Mouse (Mus musculus) frontal cortex, postnatal 14 days (tissue): ENCODE measurements around the gene Zdhhc23.

ENCODE experiments used
- DNase-seq, 2 experiments: peaks; one replicate each; pipeline ENCODE4 v3.0.0; 2022; ENCODE audit warnings: low spot score in 2 of 2

The Zdhhc23 gene

DNA sequence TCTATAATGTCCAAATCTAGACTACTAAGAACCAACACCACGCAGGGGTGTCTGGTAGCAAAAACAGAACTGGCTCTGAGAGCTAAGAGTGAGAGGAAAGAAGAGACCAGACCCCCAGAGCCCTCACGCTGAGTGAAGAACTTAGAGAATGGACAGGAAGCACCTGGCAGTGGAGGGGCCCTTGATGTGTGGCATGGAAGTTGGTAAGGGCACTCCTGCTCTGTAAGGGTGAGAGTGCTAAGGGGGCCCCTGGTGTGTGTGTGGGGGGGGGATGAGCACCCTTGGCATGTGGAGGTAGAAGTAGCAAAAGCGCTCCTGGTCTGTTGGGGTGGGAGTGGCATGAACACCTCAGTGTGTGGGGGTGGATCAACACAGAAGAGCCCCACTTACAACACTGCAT, 9.2 kb downstream of the Zdhhc23 start:
- no peak for DNase-seq

DNA sequence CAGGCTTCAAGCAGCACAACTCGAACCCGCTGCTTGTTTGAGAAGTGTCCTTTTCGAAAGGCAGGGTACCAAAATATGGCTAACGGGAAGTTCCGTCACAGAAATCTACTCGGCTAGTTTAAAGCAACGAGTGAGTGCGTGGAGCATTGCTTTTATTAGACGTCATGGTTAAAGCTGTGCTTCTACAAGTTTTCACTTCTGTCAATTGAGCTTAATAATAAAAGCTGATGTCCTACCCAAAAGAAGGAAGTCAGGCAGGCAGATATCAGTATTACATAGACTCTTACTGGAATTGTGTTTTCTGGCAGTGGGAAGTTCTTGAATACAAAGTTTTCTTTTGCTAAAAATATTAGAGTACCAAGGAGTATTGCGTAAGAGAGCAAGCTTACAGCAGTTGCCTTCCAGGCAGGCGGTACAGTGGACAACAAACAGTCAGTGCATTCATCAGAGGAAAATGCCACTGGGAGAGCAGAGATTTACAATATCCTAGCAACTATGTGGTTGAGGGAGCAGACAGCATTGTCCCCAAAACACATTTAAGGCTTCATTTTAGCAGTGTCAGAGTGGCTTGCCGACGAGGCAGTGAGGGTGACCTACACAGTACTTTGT, 13.7 kb downstream of the Zdhhc23 start:
- DNase-seq = no peak

DNA sequence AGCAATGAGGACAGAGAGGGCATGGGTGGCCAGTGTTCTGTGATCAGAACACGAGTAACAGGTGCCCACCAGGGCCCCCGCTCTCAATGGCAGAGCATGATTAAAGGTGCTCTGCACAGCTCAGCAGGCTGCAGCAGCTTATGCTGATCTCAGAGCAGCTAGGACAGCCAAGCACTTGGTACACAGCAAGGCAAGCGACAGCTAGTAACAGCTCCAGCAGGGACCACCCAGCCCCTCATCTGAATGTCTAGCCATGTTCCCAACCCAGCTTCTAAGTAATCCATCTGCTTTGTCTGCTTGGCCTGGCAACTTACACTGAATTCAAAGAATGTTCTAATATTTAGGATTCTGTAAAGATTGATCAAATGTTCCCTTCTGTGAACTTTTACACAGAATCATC, 15.8 kb downstream of the Zdhhc23 start:
- DNase-seq = no peak

DNA sequence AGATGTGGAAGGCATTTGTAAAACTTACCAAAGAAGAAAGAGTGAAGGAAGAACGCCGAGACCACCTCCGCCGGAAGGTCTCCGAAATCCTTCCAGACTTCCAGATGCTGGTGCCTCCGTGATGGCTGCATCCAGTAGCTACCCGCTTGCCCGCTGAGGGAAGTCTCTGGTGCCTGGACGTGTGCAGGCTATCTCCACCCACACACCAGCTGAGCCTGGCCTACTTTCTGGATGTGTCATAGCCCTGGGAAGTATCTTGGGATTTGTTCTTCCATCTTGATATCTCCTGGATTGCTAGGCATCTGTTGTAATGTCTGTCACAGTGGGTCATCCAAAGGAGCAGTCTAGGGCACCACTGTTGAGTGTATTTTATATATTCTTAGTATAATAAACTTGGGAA, 16.3 kb downstream of the Zdhhc23 start:
- DNase-seq = no peak

DNA sequence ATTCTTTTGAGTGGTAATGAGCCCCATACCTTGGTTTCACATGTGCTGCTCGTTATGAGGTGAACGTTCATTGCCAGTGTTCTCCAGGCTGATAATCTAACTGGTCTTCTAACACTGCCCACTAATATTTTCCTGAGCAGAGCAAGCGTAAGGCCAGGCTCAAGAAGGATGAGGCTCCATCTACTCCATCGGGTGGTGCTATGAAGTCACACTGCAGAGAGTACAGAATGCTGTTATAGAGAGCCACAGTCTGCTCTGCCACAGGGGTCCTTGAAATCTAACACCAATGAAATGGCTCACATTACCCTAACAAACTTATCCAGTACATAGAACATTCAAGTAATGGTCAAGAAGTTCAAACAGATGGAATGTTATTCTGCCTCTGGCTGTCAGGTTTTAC, 21.6 kb downstream of the Zdhhc23 start:
- no peak for DNase-seq

DNA sequence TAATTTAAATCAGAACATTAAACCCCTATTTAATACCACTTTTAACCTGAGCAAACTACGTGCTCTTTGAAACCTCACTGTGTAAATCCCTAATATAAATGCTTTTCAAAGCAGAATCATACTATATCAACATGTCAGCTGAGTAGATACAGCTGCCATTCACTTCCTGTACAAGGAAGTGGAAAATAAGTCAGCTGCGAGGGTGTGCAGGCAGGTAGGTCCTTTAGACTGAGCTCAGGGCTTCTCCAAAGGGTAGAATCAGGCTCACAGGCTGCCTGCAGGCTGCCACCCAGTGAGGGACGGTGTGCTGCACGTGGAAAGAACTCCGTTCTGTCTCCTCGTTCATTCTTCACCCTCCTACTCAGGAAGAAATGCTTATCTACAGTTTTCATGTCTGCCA, 24.7 kb downstream of the Zdhhc23 start:
- DNase-seq = no peak

DNA sequence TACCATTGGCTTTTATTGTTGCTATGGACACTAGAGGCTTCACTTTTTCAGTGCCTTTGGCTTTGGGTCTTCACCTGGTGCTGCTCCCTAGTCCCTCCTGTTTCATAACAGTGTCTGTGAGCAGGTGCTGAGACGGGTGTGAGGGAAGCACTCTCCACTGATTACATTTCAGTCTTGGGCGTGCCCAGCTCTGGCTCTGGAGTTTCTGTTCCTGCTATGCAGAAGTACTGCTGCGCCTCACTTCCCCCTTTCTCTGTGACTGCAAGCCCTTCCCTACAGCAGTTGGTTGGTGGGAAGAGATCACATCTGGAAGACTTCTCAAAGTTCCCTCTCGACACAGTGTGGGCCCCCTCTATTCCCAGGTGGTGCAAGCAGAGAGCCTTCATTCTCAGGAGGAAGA, 28.0 kb downstream of the Zdhhc23 start:
- DNase-seq = no peak

DNA sequence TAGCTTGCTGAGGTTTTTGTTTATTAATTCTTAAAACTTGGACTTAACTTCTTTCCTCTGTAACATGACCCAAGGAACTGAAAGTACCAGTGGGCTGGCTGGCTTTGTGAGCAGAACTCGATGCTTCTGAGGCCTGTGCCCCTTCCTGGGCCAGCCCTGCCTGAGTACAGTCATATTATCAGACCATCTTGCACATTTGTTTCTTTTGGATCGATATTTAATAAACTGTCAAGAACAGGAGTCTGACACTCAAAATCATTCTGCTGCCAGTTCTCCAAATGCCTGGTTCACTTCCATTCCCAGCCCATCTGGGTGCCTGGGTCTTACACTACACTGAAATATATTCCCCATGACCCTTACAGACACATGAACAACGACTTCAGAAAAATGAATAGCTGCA, 33.7 kb downstream of the Zdhhc23 start:
- no peak for DNase-seq

DNA sequence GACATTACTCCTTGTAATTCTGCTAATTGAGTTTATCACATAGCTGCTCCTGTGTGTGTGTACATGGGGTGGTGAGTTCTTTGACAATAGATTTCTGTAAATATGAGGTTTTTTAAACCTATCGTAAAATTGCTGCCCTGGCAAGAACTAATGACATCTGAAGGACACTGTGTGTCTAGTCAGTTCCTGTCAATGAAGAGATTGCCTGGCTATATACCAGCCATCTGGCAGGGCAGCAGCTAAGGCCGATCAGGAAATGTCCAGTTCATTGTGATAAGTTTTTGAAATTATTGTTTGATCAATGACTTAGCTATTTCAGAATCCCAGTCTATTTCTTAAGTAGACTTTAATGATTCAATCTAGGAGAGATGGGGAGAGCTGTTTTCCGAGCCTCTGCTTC, 34.2 kb downstream of the Zdhhc23 start:
- DNase-seq = no peak

DNA sequence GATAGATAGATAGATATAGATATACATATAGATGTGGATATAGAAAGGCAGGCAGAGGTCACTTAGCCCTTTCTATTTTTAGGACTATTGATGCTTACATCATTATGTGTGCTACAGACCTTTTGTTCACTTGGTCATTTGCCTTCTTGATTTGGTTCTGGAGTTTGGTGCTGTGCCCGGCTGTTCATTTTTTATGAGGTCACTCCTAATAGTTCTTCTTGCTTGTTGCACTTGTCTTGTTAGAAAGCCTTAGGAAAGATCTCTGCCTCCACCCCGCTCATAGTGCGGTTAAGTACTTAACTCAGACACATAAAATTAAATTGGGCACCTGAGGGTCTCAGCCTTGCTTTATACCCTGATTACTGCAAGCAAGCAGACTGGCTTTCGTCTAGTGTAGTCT, 38.7 kb downstream of the Zdhhc23 start:
- no peak for DNase-seq

DNA sequence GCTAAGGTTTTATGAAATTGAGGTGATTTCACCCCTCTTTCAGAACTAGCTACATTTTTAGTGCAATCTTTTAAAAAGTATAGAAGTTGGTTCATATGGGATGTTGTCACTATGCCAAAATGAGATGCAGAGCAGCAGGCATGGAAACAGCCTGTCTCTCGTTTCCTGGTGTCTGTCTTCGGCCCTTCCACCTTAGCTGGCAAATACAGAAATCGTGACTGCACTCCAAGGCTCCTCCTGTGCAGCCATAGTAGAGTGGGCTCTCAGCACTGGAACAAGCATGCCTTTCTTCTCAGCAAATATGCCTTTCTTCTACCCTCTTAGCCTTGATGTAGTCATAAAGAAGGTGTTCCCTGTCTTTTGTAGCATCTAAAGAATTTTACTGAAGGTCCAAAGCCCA, 43.7 kb downstream of the Zdhhc23 start:
- DNase-seq = no peak

DNA sequence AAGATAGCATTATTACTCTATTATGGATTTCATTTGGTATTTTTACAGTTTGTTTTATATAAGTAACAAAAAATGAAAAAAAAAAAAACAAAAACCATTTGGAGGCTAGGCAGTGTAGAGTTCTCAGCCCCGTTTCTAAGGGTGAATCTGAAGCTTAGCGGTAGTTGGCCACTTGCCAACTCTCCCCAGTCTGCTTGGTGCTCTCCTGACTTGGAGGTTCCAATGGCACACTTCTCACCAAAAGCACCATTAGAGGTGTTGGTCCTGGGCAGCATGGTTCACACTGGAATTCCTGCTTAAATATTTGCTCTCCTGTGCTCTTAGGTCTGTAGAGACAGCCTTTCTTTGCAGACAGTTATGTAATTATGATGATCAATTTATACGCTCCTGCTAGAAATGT, 44.2 kb downstream of the Zdhhc23 start:
- no peak for DNase-seq

DNA sequence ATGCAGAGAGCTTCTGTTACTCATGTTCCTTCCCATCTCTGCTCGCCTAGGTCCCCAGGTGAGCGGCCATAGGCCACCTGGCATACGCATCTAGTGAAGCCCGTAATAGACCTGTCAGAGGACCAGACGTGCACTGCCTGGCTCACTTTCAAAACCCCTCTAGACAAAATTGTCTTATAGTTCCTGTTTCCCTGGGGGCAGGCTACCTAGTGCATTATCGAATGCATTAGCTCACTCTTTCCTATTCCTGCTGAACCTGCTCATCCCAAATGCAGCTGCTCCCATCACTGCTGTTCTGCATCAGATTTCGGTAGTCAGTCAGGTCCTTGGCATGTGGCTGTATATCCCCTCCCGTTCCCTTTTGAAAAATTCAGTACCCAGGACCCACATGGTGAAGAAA, 44.7 kb downstream of the Zdhhc23 start:
- DNase-seq = no peak

DNA sequence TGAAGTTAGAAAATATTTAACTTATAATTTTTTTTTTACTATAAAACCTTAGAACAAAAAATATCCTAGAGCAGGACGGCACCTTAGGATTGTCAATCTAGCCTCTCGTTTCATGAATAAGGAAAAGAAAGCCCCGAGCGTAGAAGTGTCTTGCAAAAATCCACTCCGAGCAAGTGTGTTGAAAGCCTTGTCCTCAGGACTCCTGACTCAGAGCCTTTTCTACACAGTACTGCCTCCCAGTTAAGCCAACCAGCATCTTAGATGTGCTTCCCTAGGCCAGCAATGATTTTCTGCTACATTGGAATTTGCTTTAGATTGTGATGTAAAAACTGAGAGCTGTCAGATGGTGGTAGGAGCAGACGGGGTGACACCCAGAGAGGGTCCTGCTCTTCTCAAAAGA, 46.5 kb downstream of the Zdhhc23 start:
- DNase-seq = no peak

DNA sequence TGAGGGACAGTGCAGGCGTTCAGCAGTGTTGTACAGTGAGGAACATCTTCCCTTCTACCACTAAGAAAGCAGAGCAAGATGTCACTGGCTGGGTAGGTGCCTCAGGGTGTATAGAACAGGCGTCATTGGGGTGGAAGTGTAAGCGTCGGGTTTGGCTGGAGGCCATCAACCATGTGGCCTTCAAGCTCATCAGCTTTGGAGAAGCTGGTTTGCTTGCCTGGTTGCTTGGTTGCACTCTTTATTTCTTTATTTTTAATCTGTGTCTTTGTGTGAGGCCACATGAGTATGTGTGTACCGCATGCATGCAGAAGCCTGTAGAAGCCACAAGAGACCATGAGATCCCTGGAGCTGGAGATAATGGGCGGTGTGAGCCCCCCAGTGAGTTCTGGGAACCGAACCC, 47.3 kb downstream of the Zdhhc23 start:
- DNase-seq = no peak

DNA sequence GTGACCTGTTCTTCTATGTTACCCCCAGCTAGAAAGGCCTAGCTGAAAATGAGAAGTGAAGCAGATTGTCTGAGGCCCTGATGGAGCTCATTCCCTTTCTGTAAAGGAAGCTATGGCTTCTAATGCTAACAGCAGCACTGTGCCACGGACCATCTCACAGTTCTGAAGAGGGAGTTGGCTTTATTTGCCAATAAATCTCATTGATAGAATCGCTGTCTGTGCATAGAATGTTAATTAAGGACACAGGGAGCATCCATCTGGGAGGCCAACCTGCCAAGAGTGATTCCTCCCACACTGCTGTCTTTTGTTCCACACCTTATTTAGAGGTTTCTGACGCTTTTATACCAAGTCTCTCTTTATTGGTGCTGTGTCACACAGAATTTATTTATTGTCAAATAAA, 48.1 kb downstream of the Zdhhc23 start:
- no peak for DNase-seq

DNA sequence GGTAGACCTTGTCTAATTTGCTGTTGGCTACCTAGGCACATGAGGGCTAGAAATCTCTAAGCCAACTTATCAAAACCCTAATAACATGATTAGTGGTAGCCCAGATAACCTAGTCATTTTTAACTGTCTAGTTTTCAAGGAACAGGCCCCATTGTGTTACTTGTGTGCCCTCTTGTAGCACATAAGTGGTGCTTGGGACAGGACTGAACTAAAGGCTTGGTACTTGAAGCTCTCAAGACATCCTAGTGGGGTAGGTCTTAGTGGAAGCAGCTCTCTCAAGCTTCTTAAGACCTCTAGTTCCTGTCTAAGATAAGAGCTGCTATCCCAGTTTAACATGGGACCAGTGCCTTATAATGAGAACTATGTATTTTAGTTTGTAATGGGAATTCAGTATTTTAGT, 49.0 kb downstream of the Zdhhc23 start:
- DNase-seq = no peak

DNA sequence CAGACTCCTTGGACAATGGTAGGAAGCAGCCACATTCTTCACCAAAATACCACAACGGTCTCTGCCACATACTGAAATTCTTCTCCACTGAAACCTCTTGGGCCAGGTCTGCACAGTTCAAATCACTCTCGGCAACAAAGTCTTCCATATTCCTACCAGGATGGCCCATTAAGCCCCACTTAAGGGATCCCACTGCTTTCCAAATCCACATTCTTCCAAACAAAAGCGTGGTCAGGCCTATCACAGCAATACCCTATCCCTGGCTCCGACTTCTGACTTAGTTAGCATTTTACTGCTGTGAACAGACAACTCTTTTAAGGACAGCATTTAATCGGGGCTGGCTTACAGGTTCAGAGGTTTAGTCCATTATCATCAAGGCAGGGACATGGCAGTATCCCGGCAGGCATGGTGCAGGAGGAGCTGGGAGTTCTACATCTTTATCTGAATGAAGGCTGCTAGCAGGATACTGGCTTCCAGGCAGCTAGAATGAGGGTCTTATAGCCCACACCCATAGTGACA, 53.2 kb downstream of the Zdhhc23 start, which contains the start of gene Qtrt2:
Gene Qtrt2, minus strand, starts transcription at position 469 of the 519 bp plus-strand sequence.
- DNase-seq = no peak

DNA sequence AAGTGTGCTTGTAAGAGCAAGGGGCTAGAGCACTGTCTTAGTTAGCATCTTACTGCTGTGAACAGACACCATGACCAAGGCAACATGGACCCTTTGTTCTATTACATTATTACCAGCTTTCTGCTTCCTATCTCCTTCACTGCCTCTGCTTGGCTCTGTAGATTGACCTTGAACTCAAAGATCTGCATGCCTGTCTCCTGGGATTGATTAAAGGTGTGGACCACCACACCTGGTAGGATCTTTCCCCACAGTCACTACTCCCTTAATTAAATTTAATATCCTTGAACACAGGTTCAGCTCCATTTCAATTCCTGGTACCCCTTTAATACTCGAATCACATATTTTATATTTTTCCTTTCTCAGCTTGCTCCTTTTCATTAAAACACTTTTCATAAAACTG, 53.7 kb downstream of the Zdhhc23 start:
- no peak for DNase-seq

DNA sequence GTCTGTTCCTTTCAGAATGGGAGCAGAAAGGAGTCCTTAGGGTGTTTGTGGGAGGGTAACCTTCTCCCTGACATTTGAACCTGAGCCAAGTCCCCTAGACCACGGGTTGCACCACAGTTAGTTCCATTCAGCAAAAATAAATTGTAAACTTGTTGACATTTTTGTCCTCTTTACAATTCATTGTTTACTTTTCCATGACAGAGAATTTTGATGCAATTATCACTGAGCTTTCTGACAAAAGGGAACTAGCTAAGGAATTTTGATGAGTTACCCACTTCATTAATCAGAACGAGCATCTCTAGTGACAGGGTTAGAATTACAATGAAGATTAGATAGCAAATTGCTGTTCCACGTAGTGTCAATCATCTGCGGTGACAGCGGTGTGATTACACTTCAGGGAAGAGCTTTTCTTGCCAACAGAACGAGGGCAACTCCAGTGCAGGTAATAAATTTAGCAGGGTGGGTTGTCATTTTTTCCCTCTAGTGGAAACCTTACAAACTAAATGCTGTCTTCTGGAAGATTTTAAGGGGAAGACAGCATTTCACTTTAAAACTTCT, 54.5 kb downstream of the Zdhhc23 start:
- DNase-seq = no peak

DNA sequence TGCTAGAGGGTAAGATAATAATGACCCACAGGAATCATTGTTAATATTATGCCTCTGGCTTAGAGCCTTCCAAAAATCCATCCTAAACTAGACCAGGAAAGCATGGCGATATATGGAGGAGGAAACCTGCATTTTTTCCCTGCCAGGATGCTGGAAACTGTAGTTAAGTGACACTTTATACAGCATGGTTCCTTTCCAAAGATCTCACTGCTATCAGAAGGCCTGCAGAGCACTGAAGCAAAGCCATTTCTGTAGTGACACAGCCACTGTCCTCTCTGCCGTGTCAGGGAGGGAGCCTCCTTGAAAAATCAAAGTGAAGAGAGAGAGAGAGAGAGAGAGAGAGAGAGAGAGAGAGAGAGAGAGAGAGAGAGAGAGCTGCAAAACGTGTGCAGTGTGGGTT, 57.0 kb downstream of the Zdhhc23 start:
- DNase-seq = no peak

DNA sequence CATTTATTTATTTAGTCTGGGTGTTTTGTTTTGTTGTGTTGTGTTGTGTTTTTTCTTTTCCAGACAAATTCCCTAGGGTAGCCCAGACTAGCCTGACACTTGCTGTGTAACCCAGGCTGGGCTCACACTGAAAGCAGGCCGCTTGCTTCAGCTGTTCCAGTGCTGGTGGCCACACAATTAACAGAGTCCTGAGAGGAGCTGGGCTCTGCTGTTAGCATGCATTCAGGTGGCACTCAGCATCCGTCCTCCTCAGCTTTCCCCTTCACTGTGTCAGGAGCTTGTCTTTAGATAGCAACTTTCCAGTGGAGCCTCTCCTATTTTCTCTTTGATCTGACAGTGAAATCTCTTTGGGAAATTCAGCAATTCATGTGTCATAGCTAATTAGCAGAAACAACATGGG, 57.6 kb downstream of the Zdhhc23 start:
- DNase-seq = no peak

DNA sequence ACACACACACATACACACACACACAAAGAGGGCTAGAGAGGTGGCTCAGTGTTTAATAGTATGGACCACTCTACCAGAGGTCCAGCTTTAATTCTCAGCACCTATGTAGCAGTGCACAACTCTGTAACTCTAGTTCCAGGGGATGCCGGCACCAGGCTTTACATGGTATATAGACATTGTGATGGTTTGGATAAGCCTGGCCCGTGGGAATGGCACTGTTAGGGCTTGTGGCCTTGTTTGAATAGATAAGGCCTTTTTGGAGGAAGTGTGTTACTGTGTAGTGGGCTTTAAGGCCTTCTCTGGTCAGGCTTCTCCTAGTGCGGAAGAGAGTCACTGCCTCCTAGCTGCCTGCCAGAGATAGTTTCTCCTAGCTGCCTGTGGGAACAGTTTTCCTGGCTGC, 60.7 kb downstream of the Zdhhc23 start:
- DNase-seq = no peak
